Mouse (Mus musculus) cerebellum, adult (tissue): ENCODE measurements around the gene Gm11492.

Experiments
- ATAC-seq: cut with Nextera tagmentation; 2 replicates; pipeline ENCODE4 v1.9.2; 2017; ENCODE audit warnings: mild to moderate bottlenecking, moderate library complexity, mixed read lengths; ENCODE audit not compliant: insufficient number of reproducible peaks, low FRiP score, low TSS enrichment

The Gm11492 gene

DNA sequence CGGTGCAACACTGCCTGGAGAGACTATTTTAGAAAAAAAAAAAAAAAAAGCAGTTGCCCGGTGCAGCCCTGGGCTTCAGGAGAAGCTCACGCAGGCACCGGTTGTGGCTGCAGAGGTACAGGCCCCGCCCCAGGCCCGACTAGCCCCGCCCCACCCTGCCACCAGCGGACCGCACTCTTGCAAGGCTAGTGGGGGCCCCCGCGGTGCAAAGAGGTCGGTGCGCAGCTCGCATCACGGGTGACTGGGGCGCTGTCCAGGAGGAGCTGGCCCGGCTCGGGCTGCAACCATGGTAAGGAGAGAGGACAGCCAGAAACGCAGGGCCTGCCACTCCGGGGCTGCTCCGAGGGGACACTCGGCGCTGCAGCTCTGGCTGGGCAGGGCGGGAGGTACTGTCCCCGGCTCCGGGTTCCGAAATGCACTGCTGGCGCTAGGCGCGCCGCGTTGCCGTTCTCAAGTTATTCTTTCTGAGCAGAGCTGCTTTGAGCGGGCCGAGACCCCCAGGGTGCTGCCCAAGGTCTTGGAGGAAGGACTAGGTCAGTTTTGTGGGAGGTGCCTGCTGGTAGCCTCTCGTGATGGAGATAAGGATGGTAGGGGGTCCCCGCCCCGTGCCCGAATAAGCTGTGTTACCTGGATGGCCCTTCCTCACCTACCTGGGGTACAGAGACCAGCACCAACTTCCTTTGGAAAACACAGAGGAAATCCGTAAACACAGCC, 12.0 kb downstream of the Gm11492 start:
- peak; percentile 57 for ATAC-seq

GRCm38 (mm10) chr11:87578963-87579601, 12.6 kb downstream of the Gm11492 start:
- ATAC-seq = peak; percentile 32; the same call in 1 of the 2 replicates

DNA sequence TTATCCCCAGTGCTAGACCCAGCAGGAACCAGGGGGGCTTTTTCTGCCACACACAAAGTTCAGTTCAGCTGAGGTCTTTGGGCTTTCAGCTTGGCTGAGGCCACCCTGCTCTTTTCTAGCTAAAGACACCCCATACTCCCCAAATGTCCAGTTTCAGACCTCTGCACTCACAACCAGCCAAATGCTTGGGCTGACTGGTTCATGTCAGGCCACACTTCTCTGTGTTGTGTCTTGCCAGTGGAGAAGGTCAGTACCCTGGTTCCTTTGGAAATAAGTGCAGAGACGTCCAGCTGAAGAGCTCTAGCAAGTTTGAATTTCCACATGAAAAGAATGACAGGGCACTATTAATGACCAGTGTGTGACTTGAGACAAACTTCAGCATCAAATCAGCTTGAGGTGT, 13.3 kb downstream of the Gm11492 start:
- ATAC-seq = peak; percentile 10; the same call in 1 of the 2 replicates

DNA sequence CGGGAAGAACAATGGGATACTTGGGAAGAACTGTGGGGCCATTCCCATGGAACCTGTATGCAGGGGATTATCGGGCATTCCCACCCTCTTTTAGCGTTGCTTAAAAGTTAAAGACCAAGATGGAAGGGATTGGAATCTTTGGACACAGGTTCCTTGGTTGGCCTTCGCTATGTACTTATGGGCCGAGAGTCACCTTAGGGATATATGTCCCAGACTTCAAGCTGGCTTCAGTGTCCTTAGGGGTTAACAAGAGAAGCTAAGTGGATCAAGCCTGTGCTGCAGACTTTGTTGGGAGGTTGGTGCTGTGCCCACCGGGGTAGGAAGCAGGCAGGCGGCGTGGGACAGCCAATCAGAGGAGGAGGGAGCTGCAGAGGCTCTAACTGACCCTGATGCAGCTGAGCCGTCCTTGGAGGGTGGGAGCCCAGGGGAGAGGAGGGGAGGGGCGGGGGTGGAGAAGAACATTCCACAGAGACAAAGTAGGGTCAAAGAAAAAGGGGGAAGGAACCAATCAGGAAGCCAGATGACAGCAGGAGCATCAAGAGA, 14.2 kb downstream of the Gm11492 start:
- no peak for ATAC-seq

DNA sequence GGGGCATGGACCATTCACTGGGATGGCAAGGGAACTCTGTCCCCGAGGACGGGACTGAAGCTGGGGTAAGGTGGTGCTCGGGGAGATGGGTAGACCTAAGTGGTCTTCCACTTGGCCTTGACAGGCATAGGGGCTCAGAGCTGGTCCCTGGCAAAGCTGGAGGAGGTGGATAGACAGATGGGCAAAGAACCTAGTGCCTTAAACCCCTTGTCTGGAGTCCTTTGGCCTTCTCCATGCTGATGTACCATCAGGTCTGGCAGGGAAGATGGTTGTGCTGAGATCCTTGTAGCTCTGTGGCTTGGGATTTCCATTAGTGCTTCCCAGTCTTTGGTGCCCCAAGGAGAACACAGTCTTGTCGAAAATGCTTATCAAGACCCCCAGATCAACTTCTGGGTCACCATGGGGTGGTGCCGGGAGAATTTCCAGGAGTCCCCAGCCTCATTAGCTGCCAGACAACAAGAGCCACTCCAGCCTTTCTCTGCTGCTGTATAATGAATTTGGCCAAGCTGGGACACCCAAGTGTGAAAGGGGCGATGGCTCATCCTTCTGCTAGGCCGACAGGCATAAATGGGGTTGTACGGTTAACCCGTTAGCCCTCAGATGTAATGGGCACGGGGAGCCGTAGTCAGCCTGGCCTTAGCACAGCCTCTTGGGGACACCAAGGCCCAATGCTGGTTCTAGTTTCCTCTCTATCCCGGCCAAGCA, 14.9 kb downstream of the Gm11492 start:
- no peak for ATAC-seq

DNA sequence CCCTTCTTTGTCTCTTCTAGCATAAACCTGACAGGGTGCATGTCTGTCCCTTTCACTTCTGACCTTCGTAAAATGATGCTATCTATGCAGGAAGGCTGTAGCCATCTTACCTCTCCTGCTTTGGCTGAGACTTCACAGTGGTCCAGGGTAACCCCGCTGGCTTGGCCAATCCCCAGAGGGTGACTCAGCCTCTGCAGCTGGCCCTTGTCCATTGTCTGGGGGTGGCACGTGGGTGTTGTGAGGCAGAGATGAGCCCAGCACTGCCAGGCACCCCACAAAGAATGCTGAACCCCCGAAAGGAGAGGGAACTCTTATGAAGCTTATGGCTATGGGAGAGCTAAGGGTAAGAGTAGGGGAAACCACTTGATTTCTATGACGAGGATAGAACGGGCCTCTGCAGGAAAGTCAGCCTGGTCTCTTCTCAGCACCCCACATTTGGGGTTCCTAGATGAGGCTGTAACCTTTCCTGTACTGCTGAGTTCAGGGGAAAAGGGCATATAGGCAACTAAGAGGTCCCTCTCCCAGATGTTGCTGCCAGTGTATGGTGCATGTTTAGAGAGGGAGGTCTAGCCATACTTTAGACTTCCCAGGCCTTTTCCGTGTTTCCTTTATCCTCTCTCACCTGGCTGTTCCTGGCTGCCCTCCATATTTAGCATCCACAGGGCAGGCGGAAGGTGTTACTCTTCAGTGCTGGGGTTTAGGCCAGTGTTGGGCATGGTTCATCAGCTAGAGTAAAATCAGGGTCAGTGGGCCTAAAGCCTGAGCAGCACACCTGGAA, 15.7 kb downstream of the Gm11492 start:
- ATAC-seq = no peak

GRCm38 (mm10) chr11:87583291-87584034, 17.0 kb downstream of the Gm11492 start:
- no peak for ATAC-seq

DNA sequence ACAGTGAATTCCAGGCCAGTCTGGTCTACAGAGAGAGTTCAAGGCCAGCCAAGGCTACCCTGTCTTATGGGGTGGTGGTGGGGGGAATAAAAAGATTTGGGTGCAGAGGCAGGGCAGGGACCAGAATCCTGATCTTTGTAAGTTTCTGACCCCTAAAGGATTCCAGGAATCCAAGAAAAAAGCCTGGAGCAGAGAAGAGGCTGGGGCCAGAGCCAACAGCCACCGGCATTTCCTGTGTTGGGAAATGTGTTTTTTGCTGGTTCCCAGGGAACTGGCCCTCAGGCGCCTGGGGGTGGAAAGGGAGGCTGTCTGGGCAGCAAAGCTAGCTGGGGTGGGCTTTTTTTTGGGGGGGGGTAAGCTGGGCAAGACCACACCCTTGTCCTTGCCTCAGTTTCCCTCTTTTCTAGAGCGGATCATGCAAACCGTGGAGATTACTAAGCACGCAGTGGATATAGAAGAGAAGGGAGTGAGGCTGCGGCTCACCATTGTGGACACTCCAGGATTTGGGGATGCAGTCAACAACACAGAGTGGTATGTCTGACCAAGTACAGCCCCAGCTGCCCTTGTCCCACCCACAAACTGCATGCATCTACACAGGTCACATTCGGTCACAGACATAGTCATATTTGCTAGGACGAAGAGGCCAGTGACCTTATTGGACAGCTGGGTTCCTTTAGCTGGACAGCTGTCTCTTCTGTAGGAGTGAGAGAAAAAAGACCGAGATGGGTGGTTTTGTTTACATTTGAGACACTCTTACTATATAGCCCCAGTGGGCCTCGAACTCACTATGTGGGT, 18.5 kb downstream of the Gm11492 start:
- ATAC-seq = no peak

- no peak for ATAC-seq
Observed at GRCm38 (mm10) chr11:87587211-87587874, 20.9 kb downstream of the Gm11492 start.

GRCm38 (mm10) chr11:87589605-87590004, 23.2 kb downstream of the Gm11492 start:
- ATAC-seq = no peak

GRCm38 (mm10) chr11:87590841-87591525, 24.5 kb downstream of the Gm11492 start:
- ATAC-seq = no peak

DNA sequence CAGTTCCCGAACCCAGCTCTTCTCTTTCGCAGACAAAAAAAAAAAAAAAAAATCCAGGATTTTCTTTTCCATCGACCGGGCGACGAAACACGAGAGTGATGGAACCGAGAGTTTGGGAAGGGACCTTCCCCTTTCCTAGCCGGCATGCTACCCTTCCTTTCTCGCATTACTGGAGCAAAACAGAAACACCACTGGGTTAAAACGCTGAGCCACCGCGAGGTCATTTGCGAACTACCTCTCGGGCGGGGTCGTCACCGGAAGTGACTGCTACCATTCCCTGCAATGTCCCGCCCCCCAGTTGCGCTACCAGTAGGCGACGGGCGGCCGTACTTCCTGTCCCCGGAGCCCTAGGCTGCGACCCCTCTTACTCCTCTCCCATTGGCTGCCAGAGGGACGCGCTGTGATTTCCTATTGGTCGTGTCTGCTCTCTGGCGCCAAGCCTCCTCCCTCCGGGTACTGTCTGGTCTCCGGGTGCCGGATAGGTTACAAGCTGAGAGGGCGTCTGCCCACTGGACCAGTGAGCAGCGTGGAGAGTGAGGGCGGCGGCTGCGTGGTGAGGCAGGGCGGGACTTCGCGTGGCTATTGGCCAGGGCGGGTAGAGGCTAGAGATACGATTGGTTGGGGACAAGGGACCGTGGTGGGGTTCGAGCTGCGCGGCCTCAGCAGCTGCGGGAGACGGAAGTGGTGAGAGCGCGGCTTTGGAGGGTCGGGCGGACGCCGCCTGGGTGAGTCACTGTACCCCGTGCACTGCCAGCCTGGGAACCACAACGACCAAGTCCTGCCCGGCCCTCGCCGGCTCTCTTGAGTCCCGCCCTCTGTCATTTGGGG, 25.3 kb downstream of the Gm11492 start, which contains the start of gene Mtmr4:
TSS of gene Mtmr4 (plus strand) at position 637 of the 828 bp plus-strand sequence.
- ATAC-seq = peak; percentile 94

DNA sequence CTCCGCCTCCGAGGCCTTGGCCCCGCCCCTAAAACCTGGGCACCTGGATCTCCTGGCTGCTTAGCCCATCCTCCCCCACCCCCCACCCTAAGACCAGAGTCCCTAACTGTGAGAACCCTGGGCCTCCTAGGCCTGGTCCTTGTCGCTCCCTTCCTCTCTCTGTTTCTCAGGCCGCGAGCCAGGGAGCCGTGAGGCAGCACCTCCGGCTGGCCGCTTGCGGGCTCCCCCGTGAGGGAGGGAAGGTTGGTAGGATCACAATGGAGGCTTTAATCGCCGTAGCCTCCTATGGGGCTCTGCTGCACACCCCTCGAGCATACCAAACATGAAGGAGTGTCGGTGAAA, 25.9 kb downstream of the Gm11492 start:
- ATAC-seq = no peak

- no peak for ATAC-seq
Observed at GRCm38 (mm10) chr11:87592713-87593598, 26.5 kb downstream of the Gm11492 start.

DNA sequence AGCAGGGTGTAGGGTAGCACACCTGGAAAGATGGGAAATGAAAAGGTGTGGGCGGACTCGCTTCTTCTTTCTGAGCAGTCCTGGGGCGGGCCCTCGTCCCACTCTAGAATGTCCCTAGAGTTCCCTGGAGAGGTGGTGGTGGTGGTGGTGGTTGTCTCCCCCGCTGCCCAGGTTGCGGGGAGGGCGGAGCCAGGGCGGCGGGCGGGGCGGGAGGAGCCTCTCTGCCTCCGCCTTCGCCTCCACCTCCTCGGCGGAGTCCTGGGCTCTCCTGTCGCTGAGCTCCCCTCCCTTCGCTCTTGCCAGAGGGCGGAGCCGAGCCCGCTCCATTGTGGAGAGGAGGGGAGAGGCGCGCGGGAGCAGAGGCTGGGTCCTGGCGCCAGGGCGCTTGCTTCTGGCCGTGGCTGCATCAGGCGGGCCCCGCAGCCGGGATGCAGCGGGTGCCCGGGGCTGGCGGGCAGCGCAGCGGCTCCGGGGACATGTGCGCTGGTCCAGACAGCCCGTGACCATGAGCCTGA, 28.9 kb downstream of the Gm11492 start:
- peak; percentile 57; the same call in 1 of the 2 replicates for ATAC-seq

DNA sequence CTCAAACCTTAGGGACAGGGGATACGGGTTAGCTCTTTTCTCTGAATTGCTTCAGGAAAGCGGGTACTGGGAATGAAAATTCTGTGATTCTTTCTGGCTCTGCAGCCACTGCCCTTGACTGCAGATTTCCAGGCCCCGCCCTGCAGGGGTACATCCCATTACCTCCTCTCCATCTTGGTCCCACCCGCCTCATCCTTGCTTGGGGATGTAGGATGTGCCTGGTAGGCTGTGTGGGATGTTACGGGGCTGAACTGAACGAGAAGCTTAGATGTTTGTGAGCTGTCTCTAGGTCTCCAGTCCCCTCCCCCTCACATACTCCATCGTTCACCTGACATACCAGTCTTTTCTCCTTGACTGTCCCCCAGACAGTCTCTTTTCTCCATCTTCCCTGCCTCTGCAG, 29.5 kb downstream of the Gm11492 start:
- no peak for ATAC-seq
